Mouse (Mus musculus) CH12.LX (cell line): ENCODE data around the gene Lgals2.

Experiments
- CHD2 ChIP-seq: IDR thresholded peaks from 2 replicates; pipeline ENCODE4 v1.6.1; 2011; ENCODE audit warnings: low read length, improper control_type of control experiment
- CTCF ChIP-seq, 2 experiments: IDR thresholded peaks in 1 of 2; conservative IDR thresholded peaks in 1 of 2; 2 replicates each; pipeline ENCODE4 v1.5.1; 2011 to 2012; ENCODE audit warnings: low read depth in 2 of 2, low read length in 2 of 2, improper control_type of control experiment in 1 of 2, inconsistent platforms in 1 of 2, mild to moderate bottlenecking in 1 of 2, moderate library complexity in 1 of 2
- MAFK ChIP-seq: IDR thresholded peaks from 2 replicates; pipeline ENCODE4 v1.6.1; 2011; ENCODE audit warnings: low read length, improper control_type of control experiment; ENCODE audit not compliant: insufficient replicate concordance
- RCOR1 ChIP-seq: conservative IDR thresholded peaks from 2 replicates; pipeline ENCODE4 v1.6.1; 2012; ENCODE audit warnings: low read depth, mild to moderate bottlenecking, inconsistent platforms, low read length, improper control_type of control experiment

GRCm38 (mm10) chr15:78876258-78876696 is 20.9 kb upstream of the Lgals2 start:
- TF ChIP-seq RCOR1 (no peak), CHD2 (0 out of 2 replicates have a peak, but pooled peaks have one; percentile 28), MAFK (no peak), CTCF (conservative IDR thresholded peaks at IDR 0.05 in 1 of 2, IDR thresholded peaks at IDR 0.05 in 1 of 2; ENCODE audit: low read depth in 2 of 2, low read length in 2 of 2) (peak; percentile 48 to 69; a peak in 3 of 4 replicates)
